ENCODE assay signal across 17 mouse cellular contexts in genomic region chr11:3496756-3497155, GRCm38 (mm10). TPM values are rescaled to one million over a fixed set of nuclear protein-coding genes. Genes with fewer than 3 reads are reported as not detected.
DNase-seq lines count a peak whose midpoint lies in the region; ATAC-seq lines count a peak whose summit lies in the region.
"Had no signal": no experiment of that assay in that cellular context is flagged by ENCODE, and none has a peak within 500 bp of the region (broad histone marks: within the 10 kb centered on the region; RNA-seq: fewer than 3 reads in every experiment).

No protein-coding gene starts in this region.

- no peak overlapping the region for H3K4me3 ChIP-seq in forebrain, embryonic 11.5 days (ENCODE audit: low read depth, low read length)
- H3K4me3 ChIP-seq in forebrain, embryonic 14.5 days (ENCODE audit: low read depth, low read length): no peak overlapping the region
- no peak overlapping the region for H3K4me3 ChIP-seq in heart, embryonic 10.5 days
- H3K4me3 ChIP-seq: forebrain, embryonic 15.5 days; heart, embryonic 13.5 days; hindbrain, embryonic 10.5 days; liver, embryonic 13.5 days; neural tube, embryonic 15.5 days had no signal

- 59% methylated on average over 5 of the region's 5 CpGs for WGBS in forebrain, embryonic 11.5 days
- 69% methylated on average over 5 of the region's 5 CpGs for WGBS in forebrain, embryonic 14.5 days
- 51% methylated on average over 5 of the region's 5 CpGs for WGBS in heart, embryonic 10.5 days

- H3K27me3 ChIP-seq in forebrain, embryonic 11.5 days (ENCODE audit: control insufficient read depth, insufficient read depth, low read length): no peaks in the 10 kb centered on the region
- H3K27me3 ChIP-seq in forebrain, embryonic 14.5 days (replicated peaks; ENCODE audit: control insufficient read depth, insufficient read depth, low read length): no peaks in the 10 kb centered on the region
- peaks cover 21% of the 10 kb centered on the region for H3K27me3 ChIP-seq in heart, embryonic 10.5 days (ENCODE audit: insufficient read depth, poor library complexity, severe bottlenecking)
- H3K27me3 ChIP-seq: forebrain, embryonic 15.5 days; heart, embryonic 13.5 days; liver, embryonic 13.5 days; neural tube, embryonic 15.5 days had no signal

- no peak overlapping the region for H3K9ac ChIP-seq in forebrain, embryonic 11.5 days (ENCODE audit: low read length)
- H3K9ac ChIP-seq in forebrain, embryonic 14.5 days (ENCODE audit: low read length): no peak overlapping the region
- H3K9ac ChIP-seq: forebrain, embryonic 15.5 days; heart, embryonic 13.5 days; liver, embryonic 13.5 days; neural tube, embryonic 15.5 days had no signal

- no peak overlapping the region for H3K4me2 ChIP-seq in forebrain, embryonic 11.5 days (ENCODE audit: low read depth, low read length, severe bottlenecking)
- H3K4me2 ChIP-seq in forebrain, embryonic 14.5 days (ENCODE audit: low read length): no peak overlapping the region
- H3K4me2 ChIP-seq: forebrain, embryonic 15.5 days; heart, embryonic 13.5 days; liver, embryonic 13.5 days; neural tube, embryonic 15.5 days had no signal

- no peak overlapping the region for H3K27ac ChIP-seq in forebrain, embryonic 11.5 days (ENCODE audit: low read depth, low read length)
- no peak overlapping the region for H3K27ac ChIP-seq in forebrain, embryonic 14.5 days (ENCODE audit: low read depth, low read length)
- no peak overlapping the region for H3K27ac ChIP-seq in heart, embryonic 10.5 days
- H3K27ac ChIP-seq: forebrain, embryonic 15.5 days; heart, embryonic 13.5 days; hindbrain, embryonic 10.5 days; liver, embryonic 13.5 days; neural tube, embryonic 15.5 days had no signal

- no peak for ATAC-seq in forebrain, embryonic 11.5 days (replicated peaks; ENCODE audit: low FRiP score)
- no peak for ATAC-seq in forebrain, embryonic 14.5 days
- ATAC-seq: forebrain, embryonic 15.5 days; inflammation-experienced regulatory T-cells, adult 6 months had no signal

- no peaks in the 10 kb centered on the region for H3K36me3 ChIP-seq in forebrain, embryonic 11.5 days (ENCODE audit: control insufficient read depth, insufficient read depth, low read length)
- no peaks in the 10 kb centered on the region for H3K36me3 ChIP-seq in forebrain, embryonic 14.5 days (ENCODE audit: control insufficient read depth, insufficient read depth, low read length)
- H3K36me3 ChIP-seq in heart, embryonic 10.5 days: peaks cover 3% of the 10 kb centered on the region; the same call in 1 of the 2 replicates
- H3K36me3 ChIP-seq: forebrain, embryonic 15.5 days; hindbrain, embryonic 10.5 days; liver, embryonic 13.5 days; neural tube, embryonic 15.5 days had no signal

- H3K4me1 ChIP-seq in forebrain, embryonic 11.5 days (replicated peaks; ENCODE audit: control insufficient read depth, insufficient read depth, low read length): 0 out of 2 replicates have a peak, but pooled peaks cover 2% of the 10 kb centered on the region
- no peaks in the 10 kb centered on the region for H3K4me1 ChIP-seq in forebrain, embryonic 14.5 days (ENCODE audit: control insufficient read depth, insufficient read depth, low read length)
- H3K4me1 ChIP-seq in heart, embryonic 10.5 days: peaks cover 9% of the 10 kb centered on the region
- H3K4me1 ChIP-seq: forebrain, embryonic 15.5 days; neural tube, embryonic 15.5 days had no signal

- peak; percentile 32 for DNase-seq in forebrain, embryonic 11.5 days (ENCODE audit: low spot score)
- no peak for DNase-seq in forebrain, embryonic 14.5 days (ENCODE audit: low spot score)
- peak; percentile 76 for DNase-seq in ZHBTc4 (ENCODE audit: low read depth, low spot score)
- peak; percentile 59 to 72 for DNase-seq in kidney, adult 8-10 months
- DNase-seq in lung, postnatal 25 days (ENCODE audit: low spot score): peak; percentile 53
- DNase-seq in frontal cortex, postnatal 36 days (ENCODE audit: low spot score in 2 of 2): no peak
- DNase-seq in retina, embryonic 14.5 days (ENCODE audit: low spot score): no peak
- DNase-seq in heart, embryonic 10.5 days (ENCODE audit: low spot score): no peak
- DNase-seq: gastrocnemius, postnatal 10 days; left cerebral cortex, postnatal 4 days; liver, embryonic 13.5 days; thymus, adult 18-20 months had no signal

- H3K9me3 ChIP-seq in forebrain, embryonic 11.5 days (ENCODE audit: control insufficient read depth, low read length): no peaks in the 10 kb centered on the region
- no peaks in the 10 kb centered on the region for H3K9me3 ChIP-seq in forebrain, embryonic 14.5 days (replicated peaks; ENCODE audit: control insufficient read depth, low read length)
- no peaks in the 10 kb centered on the region for H3K9me3 ChIP-seq in heart, embryonic 10.5 days
- H3K9me3 ChIP-seq: forebrain, embryonic 15.5 days; heart, embryonic 13.5 days; hindbrain, embryonic 10.5 days; liver, embryonic 13.5 days; neural tube, embryonic 15.5 days had no signal

RNA-seq across cellular contexts. Expression of gene Inpp5j, which starts 7.9 kb away (rescaled TPM):
- 0.31 and 0.47 TPM in 2 replicates for polyA plus RNA-seq in forebrain, embryonic 11.5 days (2014; fragmentation: Nextera tagmentation; extraction: Ambion mirVana)
- polyA plus RNA-seq in forebrain, embryonic 14.5 days (2014; fragmentation: Nextera tagmentation; extraction: Ambion mirVana): 1.4 and 2.1 TPM in 2 replicates
- 2.8 and 9.7 TPM in 2 replicates for polyA plus RNA-seq in heart, embryonic 10.5 days (2016; fragmentation: Nextera tagmentation; extraction: Ambion mirVana)
- polyA plus RNA-seq: inflammation-experienced regulatory T-cells, adult 6 months had no signal

RNA-seq across cellular contexts. Expression of gene Pla2g3, which starts 8.7 kb away (rescaled TPM):
- polyA plus RNA-seq in forebrain, embryonic 11.5 days (2014; fragmentation: Nextera tagmentation; extraction: Ambion mirVana): 0.45 and 0.92 TPM in 2 replicates
- polyA plus RNA-seq in forebrain, embryonic 14.5 days (2014; fragmentation: Nextera tagmentation; extraction: Ambion mirVana): 0.44 and 0.59 TPM in 2 replicates
- polyA plus RNA-seq in heart, embryonic 10.5 days (2016; fragmentation: Nextera tagmentation; extraction: Ambion mirVana): 0.21 and 0.70 TPM in 2 replicates

RNA-seq across cellular contexts. Expression of gene Selenom, which starts 17.7 kb away (rescaled TPM):
- 47.3 and 54.1 TPM in 2 replicates for polyA plus RNA-seq in forebrain, embryonic 11.5 days (2014; fragmentation: Nextera tagmentation; extraction: Ambion mirVana)
- 42.0 and 49.1 TPM in 2 replicates for polyA plus RNA-seq in forebrain, embryonic 14.5 days (2014; fragmentation: Nextera tagmentation; extraction: Ambion mirVana)
- 66.3 and 87.5 TPM in 2 replicates for polyA plus RNA-seq in heart, embryonic 10.5 days (2016; fragmentation: Nextera tagmentation; extraction: Ambion mirVana)

RNA-seq across cellular contexts. Expression of gene Smtn, which starts 43.7 kb away (rescaled TPM):
- polyA plus RNA-seq in forebrain, embryonic 11.5 days (2014; fragmentation: Nextera tagmentation; extraction: Ambion mirVana): 43.8 and 44.3 TPM in 2 replicates
- 11.6 and 16.4 TPM in 2 replicates for polyA plus RNA-seq in forebrain, embryonic 14.5 days (2014; fragmentation: Nextera tagmentation; extraction: Ambion mirVana)
- 69.5 and 91.2 TPM in 2 replicates for polyA plus RNA-seq in heart, embryonic 10.5 days (2016; fragmentation: Nextera tagmentation; extraction: Ambion mirVana)

RNA-seq across cellular contexts. Expression of gene Rnf185, which starts 44.6 kb away (rescaled TPM):
- polyA plus RNA-seq in forebrain, embryonic 11.5 days (2014; fragmentation: Nextera tagmentation; extraction: Ambion mirVana): 45.9 and 47.5 TPM in 2 replicates
- polyA plus RNA-seq in forebrain, embryonic 14.5 days (2014; fragmentation: Nextera tagmentation; extraction: Ambion mirVana): 52.3 and 56.2 TPM in 2 replicates
- 29.8 and 31.0 TPM in 2 replicates for polyA plus RNA-seq in heart, embryonic 10.5 days (2016; fragmentation: Nextera tagmentation; extraction: Ambion mirVana)

Comparison
In these comparisons a context has a peak if more than half of its experiments do, and no peak if none do; other contexts are left out.
1. DNase-seq: peak in forebrain, embryonic 11.5 days (single experiment), ZHBTc4 (single experiment), kidney, adult 8-10 months (2 of 2) and lung, postnatal 25 days (single experiment); none in forebrain, embryonic 14.5 days (single experiment), frontal cortex, postnatal 36 days (0 of 2), retina, embryonic 14.5 days (single experiment) and heart, embryonic 10.5 days (single experiment).